Mouse (Mus musculus): ENCODE data around the gene Iqsec1.

Gene Iqsec1

DNA sequence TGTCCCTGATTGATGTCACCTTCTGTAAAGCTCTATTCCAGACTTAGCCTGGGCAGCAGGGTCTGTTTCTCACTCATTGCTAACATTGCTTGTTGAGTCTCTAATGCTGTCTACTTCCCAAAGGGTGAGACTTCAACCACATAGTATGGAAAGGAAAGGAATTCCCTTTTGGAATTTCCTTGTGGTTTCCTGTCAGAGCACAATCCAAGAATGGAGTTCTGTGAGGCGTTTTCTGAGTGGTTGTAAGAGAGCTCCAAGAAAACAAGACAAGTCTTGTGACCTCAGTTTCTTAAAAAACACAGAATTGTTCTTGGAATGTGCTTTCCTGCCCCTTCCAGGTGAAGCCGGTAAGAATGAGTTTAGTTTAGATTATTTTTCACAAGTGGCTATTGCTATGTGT lies 37.5 kb downstream of the Iqsec1 start:
- DNase-seq, result no peak

- no peak for DNase-seq
Observed at GRCm38 (mm10) chr6:90948097-90948496, 40.4 kb downstream of the Iqsec1 start.

GRCm38 (mm10) chr6:90945560-90946230 lies 42.8 kb downstream of the Iqsec1 start:
- DNase-seq, result peak; percentile 19

DNA sequence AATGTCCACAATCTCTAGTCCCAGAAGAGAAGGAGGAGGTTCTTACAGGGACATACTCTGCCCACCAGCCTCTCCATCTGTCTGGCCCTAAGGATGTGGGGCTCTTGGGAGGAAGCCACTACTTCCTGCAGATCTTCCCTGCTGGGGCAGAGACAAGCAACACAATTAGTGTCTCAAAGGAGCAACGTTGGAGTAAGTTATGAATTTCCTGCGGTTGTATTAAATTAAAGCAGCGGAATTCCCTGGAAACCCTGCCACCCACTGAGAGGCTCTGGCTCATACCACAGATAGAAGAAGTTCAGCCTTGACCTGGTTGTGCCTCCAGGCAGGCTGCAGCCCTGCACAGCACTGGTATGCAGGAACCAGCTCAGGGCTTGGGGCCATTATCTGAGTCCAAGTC lies 47.2 kb downstream of the Iqsec1 start:
- DNase-seq, result no peak

- no peak for DNase-seq
Observed at GRCm38 (mm10) chr6:90933656-90934055, 54.8 kb downstream of the Iqsec1 start.

GRCm38 (mm10) chr6:90928806-90929205 lies 59.7 kb downstream of the Iqsec1 start:
- no peak for DNase-seq

DNA sequence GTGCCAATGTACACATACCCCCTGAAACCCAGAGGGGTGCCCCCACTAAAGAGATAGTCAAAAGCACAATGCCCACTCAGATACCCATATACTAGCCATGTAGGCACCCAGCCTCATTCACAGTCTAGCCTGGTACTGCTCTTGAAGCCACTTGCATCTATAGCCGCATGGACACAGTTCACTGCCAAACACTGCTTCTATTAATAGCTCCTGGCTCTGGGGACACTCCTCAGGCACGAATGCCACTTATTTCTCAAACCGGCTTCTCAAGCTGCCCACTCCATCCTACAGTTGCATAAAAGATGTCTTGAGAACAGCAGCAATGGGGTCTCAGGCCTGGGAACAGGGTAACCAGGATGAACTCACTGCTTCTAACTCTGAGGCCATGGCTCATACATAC lies 63.0 kb downstream of the Iqsec1 start:
- no peak for DNase-seq

DNA sequence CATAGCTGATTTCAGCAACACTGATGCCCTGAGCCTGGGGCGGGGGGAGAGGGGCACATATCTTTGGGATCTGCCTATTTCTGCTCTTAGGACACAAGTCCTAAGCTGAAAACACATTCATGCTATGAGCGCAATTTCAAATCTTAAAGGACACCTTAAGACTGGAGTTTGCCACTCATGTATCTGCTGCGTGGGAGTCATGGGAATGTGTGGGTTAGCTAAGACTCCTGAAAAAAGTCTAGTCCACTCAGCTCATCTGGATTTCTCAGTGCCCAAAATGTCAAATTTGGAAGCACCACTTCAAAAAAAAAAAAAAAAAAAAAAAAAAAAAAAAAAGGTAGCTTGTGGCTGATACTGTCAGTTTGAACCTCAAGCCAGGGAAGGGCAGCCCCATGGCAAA lies 63.7 kb downstream of the Iqsec1 start:
- no peak for DNase-seq

GRCm38 (mm10) chr6:90924379-90924778 lies 64.1 kb downstream of the Iqsec1 start:
- no peak for DNase-seq

- DNase-seq, result no peak
Observed at GRCm38 (mm10) chr6:90921259-90921946, 67.1 kb downstream of the Iqsec1 start.

GRCm38 (mm10) chr6:90920510-90921220 lies 67.8 kb downstream of the Iqsec1 start:
- DNase-seq, result peak; percentile 12

DNA sequence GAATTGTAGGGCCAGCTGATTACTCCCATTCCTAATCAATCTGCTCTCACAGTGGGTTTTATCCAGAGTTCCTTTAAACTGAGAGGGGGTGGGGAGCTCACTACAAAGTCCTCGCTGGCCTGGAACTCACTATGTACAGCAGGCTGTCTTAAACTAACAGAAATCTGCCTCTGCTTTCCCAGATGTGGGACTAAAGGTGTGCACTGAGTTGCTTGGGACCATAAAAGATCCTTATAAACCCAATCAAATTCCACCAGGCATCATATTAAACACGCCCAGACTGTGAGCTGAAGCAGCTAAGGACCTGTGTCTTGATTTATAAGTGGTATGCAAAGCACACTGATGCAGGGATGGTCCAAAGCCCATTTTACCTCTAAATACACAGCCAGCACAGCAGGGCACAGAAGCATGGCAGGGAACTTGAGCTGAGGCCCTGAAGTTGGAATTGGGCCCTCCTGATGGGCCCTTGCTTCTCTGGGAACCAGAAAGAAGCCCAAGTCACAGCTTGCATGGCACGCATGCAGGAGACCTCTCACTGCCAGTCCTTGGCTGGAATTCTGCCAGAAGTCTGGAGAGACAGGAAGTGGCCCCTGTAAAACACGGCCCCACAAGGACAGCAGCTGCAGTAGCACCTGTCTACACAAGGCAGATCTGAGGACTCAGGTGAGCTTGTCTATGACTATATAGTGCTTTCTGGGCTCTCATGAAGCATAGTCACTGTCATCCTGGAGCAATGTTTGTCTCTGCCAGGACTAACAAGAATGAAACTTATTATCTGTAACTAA lies 68.7 kb downstream of the Iqsec1 start:
- no peak for DNase-seq

DNA sequence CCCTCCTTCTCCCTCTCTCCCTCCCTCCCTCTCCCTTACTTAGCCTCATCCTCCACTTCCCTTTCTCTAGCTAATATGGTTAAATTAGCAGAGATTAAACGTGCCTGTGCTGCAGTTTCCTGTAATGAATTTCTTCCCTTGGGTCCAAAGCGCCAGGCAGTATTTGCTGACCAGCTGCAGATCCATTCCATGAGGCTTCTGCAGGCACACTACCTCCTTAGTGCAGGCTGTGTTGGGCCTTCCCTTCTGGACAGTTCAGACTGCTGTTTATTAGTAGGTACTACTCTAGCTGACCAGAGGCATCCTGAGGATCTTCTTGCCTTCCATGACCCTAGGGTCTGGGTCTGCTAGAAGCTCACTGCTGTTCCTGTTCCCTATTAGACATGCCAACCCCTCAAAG lies 72.9 kb downstream of the Iqsec1 start:
- no peak for DNase-seq

DNA sequence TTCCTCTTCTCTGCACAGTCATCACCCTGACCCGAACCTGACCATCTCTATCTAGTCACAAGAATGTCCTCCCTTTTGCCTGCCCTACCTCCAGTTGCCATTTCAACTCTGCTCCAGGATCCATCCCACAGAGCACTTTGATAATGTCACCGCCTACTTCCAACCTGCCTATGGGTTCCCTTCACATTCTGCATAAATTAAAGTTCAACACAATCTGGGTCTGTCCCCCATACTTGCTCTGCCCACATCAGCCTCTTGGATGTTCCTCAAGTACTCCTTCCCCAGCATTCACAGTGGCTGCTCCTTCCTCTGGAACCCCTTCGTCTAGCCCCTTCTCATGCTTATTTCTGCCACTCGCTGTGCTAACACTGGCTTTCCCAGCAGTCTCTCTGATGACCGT lies 74.7 kb downstream of the Iqsec1 start:
- DNase-seq, result no peak

GRCm38 (mm10) chr6:90912768-90913167 lies 75.7 kb downstream of the Iqsec1 start:
- no peak for DNase-seq

DNA sequence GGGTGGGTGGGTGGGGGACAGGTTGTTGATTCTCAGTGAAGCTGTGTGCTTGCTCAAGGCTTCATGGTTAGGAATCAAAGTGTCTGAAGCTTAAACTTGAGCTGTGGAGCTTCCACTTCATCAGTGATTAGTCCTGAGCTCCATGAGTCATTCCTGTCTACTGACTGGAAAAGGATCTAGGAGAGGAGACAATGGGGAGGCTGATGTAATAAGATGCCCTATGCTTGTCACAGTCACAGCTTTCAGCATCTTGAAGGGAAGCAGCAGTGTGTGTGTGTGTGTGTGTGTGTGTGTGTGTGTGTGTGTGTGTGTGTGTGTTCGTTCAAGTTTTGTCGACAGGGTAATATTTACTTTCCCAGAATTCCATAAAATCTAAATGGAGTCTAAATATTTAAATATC lies 84.3 kb downstream of the Iqsec1 start:
- no peak for DNase-seq

DNA sequence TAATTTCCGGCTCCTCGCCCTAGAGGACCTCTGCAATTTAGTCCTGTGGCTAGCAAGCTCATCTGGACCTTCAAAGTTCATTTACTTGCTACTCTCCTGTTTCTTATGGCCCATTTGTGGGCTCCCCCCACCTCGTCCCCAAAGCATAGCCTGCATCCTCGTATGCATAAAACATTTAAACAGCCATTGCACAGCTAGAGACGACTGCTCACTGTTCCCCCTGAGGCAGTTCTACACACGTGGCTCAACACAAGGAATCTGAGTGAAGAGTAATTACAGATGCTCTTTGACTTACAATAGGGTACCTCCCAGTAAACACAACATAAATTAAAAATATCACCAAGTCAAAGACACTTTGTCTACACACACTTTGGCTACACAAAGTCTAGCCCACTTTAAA lies 88.2 kb downstream of the Iqsec1 start:
- DNase-seq, result no peak

DNA sequence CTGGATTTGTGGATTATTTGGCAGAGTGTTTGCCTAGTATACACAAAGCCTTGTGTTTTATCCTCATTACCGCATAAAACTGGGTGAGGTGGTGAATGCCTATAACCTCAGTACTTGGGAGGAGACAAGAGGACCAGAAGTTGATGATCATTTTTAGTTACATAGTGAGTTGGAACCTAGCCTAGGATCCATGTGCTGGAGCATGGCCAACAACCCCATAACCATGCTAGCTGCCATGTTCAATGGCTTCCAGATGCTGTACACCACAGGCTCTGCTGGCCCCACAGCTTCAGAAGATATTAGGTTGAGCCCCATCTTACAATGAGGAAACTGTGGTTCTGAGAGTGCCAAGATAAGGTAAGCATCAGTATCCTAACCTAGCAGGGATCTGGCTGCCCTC lies 89.2 kb downstream of the Iqsec1 start:
- DNase-seq, result no peak

GRCm38 (mm10) chr6:90898107-90898506 lies 90.4 kb downstream of the Iqsec1 start:
- no peak for DNase-seq

DNA sequence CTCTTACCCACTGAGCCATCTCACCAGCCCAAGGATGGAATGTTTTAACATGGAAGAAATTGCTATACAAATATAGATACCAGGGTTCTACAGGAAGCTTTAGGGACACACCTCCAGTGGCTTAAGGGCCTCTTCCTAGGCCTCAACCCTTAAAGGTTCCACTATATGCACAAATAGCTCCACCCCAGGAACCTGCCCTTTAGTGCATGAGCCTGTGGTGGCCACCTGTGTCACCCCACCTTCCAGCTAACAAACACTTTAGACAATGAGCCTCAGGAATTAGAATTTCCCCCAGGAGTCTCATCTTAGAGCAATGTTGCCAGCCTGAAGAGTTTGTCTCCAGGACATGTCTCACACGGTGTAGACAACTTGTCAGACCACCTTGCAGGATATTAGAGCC lies 96.1 kb downstream of the Iqsec1 start:
- no peak for DNase-seq

DNA sequence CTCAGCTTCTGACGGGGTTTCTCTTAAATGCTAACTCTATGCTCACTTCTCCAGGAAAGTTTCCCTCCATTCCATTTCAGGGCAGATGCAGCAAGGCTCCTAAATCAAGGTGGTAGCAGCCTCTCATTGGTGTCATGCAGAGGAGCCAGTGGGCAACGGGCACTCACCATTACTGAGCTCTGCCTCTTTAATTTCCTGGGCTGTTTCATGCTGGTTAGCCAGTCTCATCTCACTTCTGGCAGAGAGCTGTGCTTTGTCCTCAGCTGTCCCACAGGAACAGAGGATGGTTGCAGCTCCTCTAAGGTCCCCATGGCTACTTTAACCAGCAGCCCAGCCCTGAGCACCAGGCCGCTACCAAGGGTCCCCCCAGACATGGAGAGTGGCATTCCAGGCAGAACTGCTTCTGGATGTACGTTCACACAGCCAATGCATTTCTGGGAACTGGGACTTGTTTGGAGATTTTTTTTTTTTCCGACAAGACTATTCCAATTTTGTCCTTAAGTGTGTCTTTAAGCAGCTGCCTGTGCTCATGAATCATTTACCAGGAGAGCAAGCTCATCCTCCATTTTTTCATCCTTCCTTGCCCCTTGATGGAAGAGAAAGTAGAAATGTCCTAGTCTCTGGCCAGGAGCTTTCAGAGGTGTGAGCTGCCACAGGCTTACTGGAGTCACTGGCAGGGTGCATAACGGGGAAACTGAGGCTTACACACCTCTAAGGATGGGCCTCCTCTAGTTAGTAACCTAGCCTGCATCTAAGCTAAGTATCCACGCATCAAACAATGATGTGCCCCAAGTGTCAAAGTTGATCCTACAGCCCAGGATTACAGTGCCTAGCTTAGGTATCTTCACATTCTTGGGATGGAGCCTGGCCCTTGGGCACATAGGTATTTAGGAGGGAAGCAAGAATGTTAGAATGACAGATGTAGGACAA lies 98.9 kb downstream of the Iqsec1 start:
- no peak for DNase-seq

Data from right cerebral cortex, postnatal 4 days (tissue).